Mouse (Mus musculus) mouse embryonic stem cell (cell line): ENCODE measurements around the gene Ppp3r1.

Experiments used
- in situ Hi-C, 2 experiments: fragments of 300-500 bp; cut with MboI; formaldehyde crosslinking; loops; 1 replicate in 1 of 2; 3 replicates in 1 of 2; pipeline ENCODE4 v1.14.3; 2019 to 2020; ENCODE audit warnings: low sequenced_read_pairs in 2 of 2, low pct_unique_long_range_greater_than_20kb in 1 of 2, mixed read lengths in 1 of 2; ENCODE audit not compliant: unreplicated experiment in 1 of 2

Gene Ppp3r1

GRCm38 (mm10) chr11:17158858-17159737, at the start of gene Ppp3r1:
TSS of gene Ppp3r1 (plus strand) at chr11:17159263.
- in situ Hi-C loops, result no loop called here

GRCm38 (mm10) chr11:17112419-17113090, 46.5 kb upstream of the Ppp3r1 start:
- in situ Hi-C loops, result no loop called here

GRCm38 (mm10) chr11:17126418-17126817, 32.6 kb upstream of the Ppp3r1 start:
- in situ Hi-C loops, result no loop called here

- in situ Hi-C loops, result no loop called here
Measured at GRCm38 (mm10) chr11:17135638-17136037, 23.4 kb upstream of the Ppp3r1 start.

DNA sequence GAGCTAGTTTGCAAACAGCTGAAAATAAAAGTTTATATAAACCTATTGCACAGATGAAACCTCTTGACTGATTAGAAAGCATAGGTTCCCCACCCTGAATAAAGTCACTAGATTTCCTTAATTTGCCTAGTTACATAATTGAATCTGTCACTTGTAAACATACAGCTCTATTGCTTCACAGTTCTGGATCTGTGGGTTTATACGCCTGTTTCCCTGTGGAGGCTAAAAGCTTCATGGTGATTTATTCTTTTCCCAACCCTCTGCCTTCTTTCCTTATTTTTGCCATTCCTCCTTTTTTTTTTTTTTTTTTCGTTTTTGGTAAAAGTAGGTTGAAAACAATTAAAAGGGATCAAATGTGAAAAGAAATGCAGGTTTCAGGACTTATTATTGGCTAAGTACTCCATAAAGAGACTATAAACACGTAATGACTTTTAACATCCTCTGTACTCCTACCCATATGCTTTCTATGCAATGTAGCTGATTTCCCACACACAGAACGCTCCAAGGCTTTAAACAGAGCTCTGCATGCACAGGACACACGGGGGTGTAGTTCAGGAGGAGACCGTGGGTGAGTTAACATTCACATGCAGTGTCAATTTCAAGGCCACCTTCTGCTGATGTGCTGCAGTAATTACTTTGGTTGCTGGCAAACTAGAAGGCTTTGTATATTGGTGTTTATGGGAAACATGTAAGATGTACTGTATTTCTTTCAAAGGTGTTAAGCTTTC, 20.6 kb upstream of the Ppp3r1 start:
- in situ Hi-C loops, result no loop called here

- in situ Hi-C loops, result no loop called here
Measured at GRCm38 (mm10) chr11:17159738-17160241, 727 bp downstream of the Ppp3r1 start.

- in situ Hi-C loops, result no loop called here
Measured at GRCm38 (mm10) chr11:17160242-17160641, 1.2 kb downstream of the Ppp3r1 start.

- in situ Hi-C loops, result no loop called here
Measured at GRCm38 (mm10) chr11:17163956-17164355, 4.9 kb downstream of the Ppp3r1 start.

GRCm38 (mm10) chr11:17166627-17167026, 7.6 kb downstream of the Ppp3r1 start:
- in situ Hi-C loops, result no loop called here

- in situ Hi-C loops, result no loop called here
Measured at GRCm38 (mm10) chr11:17169262-17169661, 10.2 kb downstream of the Ppp3r1 start.

DNA sequence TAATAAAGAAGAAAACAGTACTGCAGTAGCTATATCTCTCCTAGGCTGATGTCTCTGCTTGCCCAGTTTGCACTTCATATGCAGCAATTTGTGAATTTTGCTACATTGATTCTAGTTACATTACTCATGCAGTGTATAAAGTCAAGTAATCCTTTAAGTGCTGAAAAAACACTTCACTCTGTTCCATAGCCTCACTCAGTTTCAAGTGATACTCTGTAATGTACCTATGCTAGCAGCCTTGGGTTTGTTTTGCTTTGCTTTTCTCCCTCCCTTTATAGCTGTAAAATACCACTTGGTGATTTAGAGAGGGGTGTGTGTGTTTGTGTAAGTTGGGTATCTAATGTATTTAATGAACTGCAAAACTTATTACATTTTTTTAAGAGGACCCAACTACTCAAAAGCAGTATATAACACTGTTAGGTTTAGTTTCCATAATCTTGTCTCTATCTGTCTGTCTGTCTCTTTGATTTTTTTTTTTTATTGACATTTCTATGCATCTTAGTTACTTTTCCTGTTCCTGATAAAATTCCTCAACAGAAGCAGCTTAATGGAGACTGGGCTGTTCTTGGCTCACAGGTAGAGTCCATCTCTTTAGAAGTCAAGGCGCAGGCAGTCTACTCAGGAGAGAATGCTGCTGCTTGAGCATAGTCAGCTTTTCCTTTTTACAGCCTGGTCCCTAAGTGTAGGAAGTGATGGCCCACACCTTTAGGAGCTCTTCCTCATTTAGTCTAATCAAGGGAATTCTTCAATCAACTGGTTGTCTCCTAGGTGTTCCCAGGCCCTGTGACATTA, 12.1 kb downstream of the Ppp3r1 start:
- in situ Hi-C loops, result no loop called here

DNA sequence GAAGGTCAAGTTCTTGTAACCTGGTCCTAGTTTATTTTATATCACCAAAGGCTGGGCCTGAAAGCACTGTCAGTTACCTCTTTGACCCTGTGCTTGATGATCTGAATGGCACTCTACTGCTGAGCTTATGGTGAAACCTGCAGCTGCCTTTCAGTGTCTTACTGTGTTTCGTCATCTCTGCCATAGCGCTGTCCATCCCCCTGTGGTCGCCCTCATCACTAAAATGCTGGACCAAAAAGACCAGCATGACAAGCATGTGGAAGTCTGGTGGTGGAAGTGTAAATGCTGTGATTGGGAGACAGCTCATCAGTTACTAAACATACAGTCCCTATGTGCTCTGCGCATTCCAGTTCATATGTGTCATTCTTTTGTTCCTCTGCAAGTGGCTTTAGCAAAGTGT, 13.2 kb downstream of the Ppp3r1 start:
- in situ Hi-C loops, result no loop called here

- in situ Hi-C loops, result no loop called here
Measured at GRCm38 (mm10) chr11:17176638-17177037, 17.6 kb downstream of the Ppp3r1 start.

DNA sequence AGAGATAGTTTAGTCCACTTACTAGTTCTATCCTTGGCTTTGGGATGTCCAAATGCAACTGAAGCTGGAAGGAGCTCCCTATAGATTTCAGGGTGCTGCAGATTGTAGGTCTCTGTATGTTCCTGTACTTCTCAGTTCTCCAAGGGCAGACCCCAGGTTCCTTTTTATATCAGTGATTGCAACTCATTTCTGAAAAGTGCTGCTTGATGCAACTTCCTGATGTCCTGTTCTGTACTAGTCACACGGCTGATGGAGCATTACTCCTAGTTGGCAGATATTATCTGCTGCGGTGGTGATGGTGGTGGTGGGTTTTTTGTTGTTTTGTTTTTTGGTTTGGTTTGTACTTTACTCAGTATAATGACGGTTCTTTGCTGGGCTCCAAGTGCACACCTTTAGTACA, 21.7 kb downstream of the Ppp3r1 start:
- in situ Hi-C loops, result no loop called here

- in situ Hi-C loops, result no loop called here
Measured at GRCm38 (mm10) chr11:17181807-17182206, 22.7 kb downstream of the Ppp3r1 start, which contains the start of gene Wdr92. TSS of gene Wdr92 (plus strand) at chr11:17182107.

GRCm38 (mm10) chr11:17183165-17183564, 24.1 kb downstream of the Ppp3r1 start:
- in situ Hi-C loops, result no loop called here

DNA sequence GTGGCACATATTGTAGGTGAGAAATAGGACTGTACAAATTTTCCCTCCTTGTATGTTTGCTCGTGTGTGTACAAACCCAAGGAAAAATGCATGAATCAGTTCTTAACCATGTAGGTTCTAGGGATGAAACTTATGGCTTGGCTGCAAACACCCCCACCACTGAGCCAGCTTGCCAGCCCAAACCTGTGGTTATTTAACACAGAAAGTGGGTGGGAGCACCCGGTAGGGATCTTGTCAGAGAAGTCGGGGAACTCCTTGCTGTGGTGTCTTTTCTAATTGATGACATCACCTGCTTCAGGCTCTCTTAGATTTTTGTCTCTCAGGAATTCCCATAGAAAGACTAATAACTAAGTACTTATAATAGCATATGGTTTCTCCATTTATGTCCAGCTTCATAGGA, 28.6 kb downstream of the Ppp3r1 start:
- in situ Hi-C loops, result no loop called here

- in situ Hi-C loops, result no loop called here
Measured at GRCm38 (mm10) chr11:17188786-17189185, 29.7 kb downstream of the Ppp3r1 start.
